In genomic region chr13:25177835-25178234, GRCm38 (mm10) we compare ENCODE assay signal across 27 mouse cellular contexts.
DNase-seq lines count a peak whose midpoint lies in the region; ATAC-seq and TF ChIP-seq lines count a peak whose summit lies in the region.
"Had no signal": no experiment of that assay in that cellular context is flagged by ENCODE, and none has a peak within 500 bp of the region (broad histone marks: within the 10 kb centered on the region; RNA-seq: fewer than 3 reads in every experiment).

No protein-coding gene starts in this region.

- no peaks in the 10 kb centered on the region for H3K27me3 ChIP-seq in heart, adult 2 months (ENCODE audit: control insufficient read depth, insufficient read depth, low read length)
- H3K27me3 ChIP-seq in heart, embryonic 13.5 days (replicated peaks), result no peaks in the 10 kb centered on the region
- H3K27me3 ChIP-seq in intestine, postnatal 0 days (replicated peaks; ENCODE audit: control insufficient read depth, insufficient read depth, low read length), result no peaks in the 10 kb centered on the region
- H3K27me3 ChIP-seq: CH12.LX; embryonic facial prominence, embryonic 13.5 days; embryonic facial prominence, embryonic 15.5 days; forebrain, embryonic 12.5 days; Patski had no signal

- H3K4me2 ChIP-seq in heart, embryonic 13.5 days, result no peak overlapping the region
- H3K4me2 ChIP-seq in intestine, postnatal 0 days (replicated peaks; ENCODE audit: low read depth), result no peak overlapping the region
- H3K4me2 ChIP-seq: embryonic facial prominence, embryonic 13.5 days; embryonic facial prominence, embryonic 15.5 days; forebrain, embryonic 12.5 days had no signal

- H3K27ac ChIP-seq in heart, adult 2 months, result no peak overlapping the region
- H3K27ac ChIP-seq in heart, embryonic 13.5 days (replicated peaks), result peak overlapping the region; percentile 91; the same call in 1 of the 2 replicates
- H3K27ac ChIP-seq in intestine, postnatal 0 days (ENCODE audit: low read depth, low read length), result no peak overlapping the region
- H3K27ac ChIP-seq: embryonic facial prominence, embryonic 13.5 days; embryonic facial prominence, embryonic 15.5 days; forebrain, embryonic 10.5 days; forebrain, embryonic 12.5 days had no signal

- intact Hi-C loops in heart, adult 2 months (cut with DNase I), result no loop called here
- intact Hi-C loops in heart, postnatal 25 days (cut with DNase I), result no loop called here

- 87% methylated on average over 1 of the region's 1 CpGs for WGBS in heart, adult 2 months
- 85% methylated on average over 1 of the region's 1 CpGs for WGBS in heart, embryonic 13.5 days
- 40% methylated on average over 1 of the region's 1 CpGs for WGBS in intestine, postnatal 0 days

- no peaks in the 10 kb centered on the region for H3K4me1 ChIP-seq in heart, adult 2 months (ENCODE audit: control insufficient read depth, insufficient read depth, low read length)
- peaks cover 16% of the 10 kb centered on the region for H3K4me1 ChIP-seq in heart, embryonic 13.5 days
- H3K4me1 ChIP-seq in intestine, postnatal 0 days (replicated peaks; ENCODE audit: control insufficient read depth, insufficient read depth, low read length), result no peaks in the 10 kb centered on the region
- H3K4me1 ChIP-seq: embryonic facial prominence, embryonic 13.5 days; embryonic facial prominence, embryonic 15.5 days; forebrain, embryonic 10.5 days; forebrain, embryonic 12.5 days had no signal

- no peaks in the 10 kb centered on the region for H3K36me3 ChIP-seq in heart, adult 2 months (ENCODE audit: control insufficient read depth, insufficient read depth, low read length)
- H3K36me3 ChIP-seq in heart, embryonic 13.5 days, result no peaks in the 10 kb centered on the region
- H3K36me3 ChIP-seq in intestine, postnatal 0 days (ENCODE audit: control insufficient read depth, insufficient read depth), result no peaks in the 10 kb centered on the region
- H3K36me3 ChIP-seq: embryonic facial prominence, embryonic 13.5 days; embryonic facial prominence, embryonic 15.5 days; forebrain, embryonic 10.5 days; forebrain, embryonic 12.5 days; G1E had no signal

- H3K4me3 ChIP-seq in heart, adult 2 months, result no peak overlapping the region
- no peak overlapping the region for H3K4me3 ChIP-seq in heart, embryonic 13.5 days
- no peak overlapping the region for H3K4me3 ChIP-seq in intestine, postnatal 0 days (ENCODE audit: low read depth, low read length)
- H3K4me3 ChIP-seq: embryonic facial prominence, embryonic 13.5 days; embryonic facial prominence, embryonic 15.5 days; erythroblast, embryonic 14.5 days; forebrain, embryonic 10.5 days; forebrain, embryonic 12.5 days had no signal

- H3K9me3 ChIP-seq in heart, embryonic 13.5 days, result no peaks in the 10 kb centered on the region
- no peaks in the 10 kb centered on the region for H3K9me3 ChIP-seq in intestine, postnatal 0 days (ENCODE audit: control insufficient read depth)
- H3K9me3 ChIP-seq: embryonic facial prominence, embryonic 13.5 days; embryonic facial prominence, embryonic 15.5 days; forebrain, embryonic 10.5 days; forebrain, embryonic 12.5 days; G1E had no signal

- H3K9ac ChIP-seq in heart, adult 2 months (ENCODE audit: low read depth, low read length), result no peak overlapping the region
- no peak overlapping the region for H3K9ac ChIP-seq in heart, embryonic 13.5 days
- H3K9ac ChIP-seq in intestine, postnatal 0 days (ENCODE audit: low read depth, low read length), result no peak overlapping the region
- H3K9ac ChIP-seq: embryonic facial prominence, embryonic 13.5 days; embryonic facial prominence, embryonic 15.5 days; forebrain, embryonic 12.5 days had no signal

- no peak for TF ChIP-seq CTCF in heart, adult 2 months (IDR thresholded peaks at IDR 0.05)
- no peak for TF ChIP-seq CTCF in intestine, postnatal 0 days (IDR thresholded peaks at IDR 0.05; ENCODE audit: low read depth)

- ATAC-seq in heart, embryonic 13.5 days (ENCODE audit: extremely low read depth, insufficient number of reproducible peaks, low FRiP score, low TSS enrichment), result no peak
- peak; percentile 68; the same call in 1 of the 2 replicates for ATAC-seq in intestine, postnatal 0 days
- ATAC-seq: activated CD4-positive, CD25-positive, alpha-beta regulatory T cell, adult 4 months; CD4-positive, CD25-positive, alpha-beta regulatory T cell, adult 4 months; forebrain, embryonic 14.5 days; forebrain, embryonic 16.5 days; Patski had no signal

- TF ChIP-seq EP300 in heart, adult 2 months (IDR thresholded peaks at IDR 0.05; ENCODE audit: insufficient read depth, low read depth, low read length), result no peak

- no peak for TF ChIP-seq POLR2A in heart, adult 2 months (IDR thresholded peaks at IDR 0.05; ENCODE audit: insufficient read depth, low read depth, low read length)

- H3K79me2 ChIP-seq in heart, adult 2 months (replicated peaks; ENCODE audit: control insufficient read depth, insufficient read depth, low read length), result no peaks in the 10 kb centered on the region

- peak; percentile 44 for DNase-seq in heart, adult 11 months
- DNase-seq in heart, adult 2 months, result no peak
- DNase-seq in heart, postnatal 25 days (ENCODE audit: low spot score), result no peak
- no peak for DNase-seq in cerebellum, postnatal 25 days
- DNase-seq: adrenal gland, adult 8-10 months; adrenal gland, postnatal 14 days; adrenal gland, postnatal 36 days; B cell, adult 2 months; cerebellum, adult 11 months; cerebellum, adult 18-20 months; cerebellum, adult 8-10 months; cerebellum, adult 9-11 months; cerebellum, postnatal 14 days had no signal
